Mouse (Mus musculus) mesoderm, embryonic 11.5 days (tissue): Measurements from ENCODE around the gene Gdpd4.

ENCODE experiments used
- DNase-seq: peaks from one replicate; pipeline ENCODE4 v3.0.0-alpha.2; 2012; ENCODE audit warnings: low read depth, low spot score

Gdpd4 gene

DNA sequence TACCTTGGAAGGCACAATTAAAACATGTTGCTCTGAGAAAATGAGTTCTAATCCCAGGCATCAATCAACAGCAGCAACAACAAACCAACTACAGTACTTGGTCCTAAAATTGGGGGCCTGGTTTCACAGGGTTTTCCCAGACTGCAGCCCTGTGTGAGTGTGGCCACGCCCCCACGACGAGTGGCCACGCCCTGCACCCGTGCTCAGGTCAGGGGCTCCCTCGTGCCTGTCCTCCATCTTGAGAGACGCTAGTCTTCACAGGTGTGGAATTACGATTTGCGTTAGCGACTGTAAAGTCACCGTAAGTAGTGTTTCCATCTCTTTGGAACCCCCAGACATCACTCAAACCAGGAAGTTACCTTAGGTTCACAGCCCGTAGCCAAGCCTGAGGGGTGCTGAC, at the start of gene Gdpd4:
Gene Gdpd4, plus strand, starts transcription at position 214 of the 400 bp plus-strand sequence.
- DNase-seq: no peak

DNA sequence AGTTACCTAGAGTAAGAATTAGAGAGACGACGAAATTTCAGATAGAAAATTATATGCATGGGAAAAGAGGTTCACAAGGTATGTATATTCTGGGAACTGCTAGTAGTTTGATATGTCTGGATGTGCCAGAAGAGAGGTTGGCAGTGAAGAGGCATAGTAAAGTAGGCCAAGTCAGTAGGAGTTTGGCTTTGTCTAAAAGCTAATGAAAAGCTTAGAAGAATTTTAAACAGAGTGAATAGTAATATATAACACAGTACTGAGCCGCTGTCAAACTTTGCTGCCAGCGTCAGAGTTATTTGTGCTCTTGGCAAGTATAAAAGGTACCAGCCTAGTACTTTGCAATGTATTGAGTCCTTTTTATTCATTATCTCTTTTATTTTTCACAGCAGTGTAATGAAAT, 47.4 kb upstream of the Gdpd4 start:
- DNase-seq: no peak

DNA sequence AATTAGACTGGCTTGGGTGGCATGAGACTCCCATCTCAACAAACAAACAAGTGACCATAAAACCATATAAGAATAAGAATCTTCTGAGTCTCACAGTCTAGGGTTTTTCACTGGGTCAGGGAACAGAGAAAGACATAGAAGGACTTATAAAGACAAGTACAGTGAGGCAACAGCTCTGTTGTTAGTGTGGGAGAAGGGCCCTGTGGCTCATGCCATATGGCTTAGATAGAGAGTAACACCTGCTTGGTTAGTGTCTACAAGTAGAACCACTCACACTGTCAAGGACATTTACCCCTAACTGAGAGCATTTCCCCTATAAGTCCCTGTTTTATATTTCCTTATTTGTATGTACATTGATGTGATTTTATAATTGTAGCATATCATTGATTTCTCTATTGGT, 46.4 kb upstream of the Gdpd4 start:
- no peak for DNase-seq

DNA sequence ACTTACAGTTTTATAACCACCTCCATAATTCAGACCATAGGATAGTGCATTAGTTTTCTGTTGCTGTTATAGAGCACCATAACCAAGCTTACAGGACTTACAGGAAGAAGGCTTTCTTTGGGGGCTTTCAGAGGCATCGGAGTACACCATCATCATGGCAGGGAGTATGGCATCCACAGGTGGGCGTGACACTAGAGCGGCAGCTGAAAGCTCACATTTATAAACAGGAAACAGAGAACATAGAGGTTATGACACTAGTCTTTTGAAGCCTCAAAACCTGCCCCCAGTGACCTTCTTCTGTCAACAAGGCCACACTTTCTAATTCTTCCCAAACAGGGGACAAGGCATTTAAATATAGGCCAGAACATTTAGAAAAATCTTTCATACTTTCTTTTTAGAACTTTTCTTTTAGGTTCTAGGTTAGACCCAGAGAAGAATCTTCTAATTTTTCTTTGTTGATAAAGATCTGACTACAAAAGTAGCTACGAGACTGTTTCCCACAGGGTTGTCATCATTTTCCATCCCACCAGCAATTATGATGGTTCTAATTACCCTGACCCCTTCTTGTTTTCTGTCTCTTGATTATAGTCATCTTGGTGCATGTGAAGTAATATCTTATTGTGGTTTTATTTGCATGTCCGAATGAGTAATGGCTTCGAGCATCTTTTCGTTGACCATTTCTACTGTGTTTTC, 41.8 kb upstream of the Gdpd4 start:
- DNase-seq: no peak

DNA sequence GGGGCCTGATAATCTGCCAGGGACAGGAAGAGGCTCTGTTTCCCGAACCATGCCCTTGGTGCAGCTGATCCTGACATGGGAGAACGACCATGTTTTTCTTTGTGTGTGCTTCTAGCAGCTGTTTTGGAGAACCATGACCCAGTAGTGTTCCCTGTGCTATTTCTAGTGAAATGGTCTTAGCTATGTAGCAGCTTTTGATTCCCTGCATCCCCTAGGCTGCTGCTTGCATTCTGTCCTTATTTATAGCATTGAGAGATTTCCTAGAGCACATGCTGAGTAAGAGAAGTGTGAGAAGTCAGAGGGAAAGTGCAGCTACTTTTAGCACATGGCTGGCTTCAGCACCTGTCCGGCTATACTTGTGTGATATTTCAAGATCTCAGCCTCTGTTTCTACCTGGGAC, 8.1 kb upstream of the Gdpd4 start:
- DNase-seq: no peak

DNA sequence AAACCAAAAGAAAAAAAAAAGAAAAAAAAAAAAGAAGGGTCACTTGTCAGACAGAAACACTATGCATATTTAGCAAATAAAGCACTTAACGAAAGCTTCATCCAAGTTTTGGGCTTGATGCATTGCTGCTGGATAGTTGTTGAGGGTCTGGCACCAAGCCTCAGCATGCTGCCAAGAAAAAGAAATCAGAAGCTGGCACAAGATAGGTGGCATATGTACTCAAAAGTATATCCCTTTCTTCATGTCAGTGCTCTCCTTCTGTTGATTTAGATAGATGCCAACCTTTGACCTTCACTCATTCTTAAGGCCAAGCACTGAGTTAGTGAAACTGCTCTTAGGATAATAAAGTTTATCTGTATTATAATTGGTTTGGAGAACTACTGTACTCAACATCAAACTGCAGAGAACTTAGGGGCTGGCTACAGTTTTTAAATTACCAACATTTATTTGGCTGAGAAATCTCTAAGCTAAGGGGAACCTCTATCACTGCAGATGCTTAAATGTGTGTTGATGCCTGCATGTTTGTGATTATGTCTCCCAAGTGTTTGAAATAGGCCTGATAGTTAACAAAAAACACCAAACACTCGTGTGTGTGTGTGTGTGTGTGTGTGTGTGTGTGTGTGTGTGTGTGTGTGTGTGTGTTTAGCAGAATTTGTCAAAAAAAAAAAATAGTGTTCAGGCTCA, 4.8 kb upstream of the Gdpd4 start:
- DNase-seq: no peak

DNA sequence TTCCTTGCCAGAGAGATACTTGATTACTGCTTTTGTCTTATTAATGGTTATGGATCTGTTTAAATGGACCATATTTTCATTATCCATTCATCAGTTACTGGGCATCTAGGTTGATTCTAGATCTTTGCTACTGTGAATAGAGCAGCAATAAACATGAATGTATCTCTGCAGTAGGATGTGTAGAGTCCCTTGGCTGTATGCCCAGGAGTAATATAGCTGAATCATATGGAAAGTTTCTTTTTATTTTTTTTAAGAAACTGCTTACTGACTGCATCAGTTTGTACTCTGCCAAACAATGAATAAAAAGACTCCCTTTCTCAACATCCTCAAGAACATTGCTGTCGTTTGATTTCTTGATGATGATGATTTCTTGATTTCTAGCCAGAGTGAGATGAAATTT, 6.1 kb downstream of the Gdpd4 start:
- DNase-seq: no peak

DNA sequence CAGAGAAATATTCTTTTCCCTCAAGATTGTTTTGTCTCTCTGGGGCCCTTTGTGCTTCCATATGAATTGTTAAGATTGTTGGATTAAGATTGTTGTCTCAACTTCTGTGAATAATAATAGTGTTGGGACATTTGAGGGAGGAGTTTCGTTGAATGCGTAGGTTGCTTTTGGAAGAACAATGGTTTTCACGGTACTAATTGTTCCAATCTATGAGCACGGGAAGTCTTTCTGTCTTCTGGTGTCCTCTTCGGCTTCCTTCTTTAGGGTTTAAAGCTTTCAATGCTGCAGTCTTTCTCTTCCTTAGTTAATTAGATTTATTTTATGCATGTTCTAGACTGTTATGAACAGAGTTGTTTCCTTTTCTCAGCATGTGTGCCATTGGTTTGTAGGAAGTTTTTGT, 7.2 kb downstream of the Gdpd4 start:
- DNase-seq: no peak

DNA sequence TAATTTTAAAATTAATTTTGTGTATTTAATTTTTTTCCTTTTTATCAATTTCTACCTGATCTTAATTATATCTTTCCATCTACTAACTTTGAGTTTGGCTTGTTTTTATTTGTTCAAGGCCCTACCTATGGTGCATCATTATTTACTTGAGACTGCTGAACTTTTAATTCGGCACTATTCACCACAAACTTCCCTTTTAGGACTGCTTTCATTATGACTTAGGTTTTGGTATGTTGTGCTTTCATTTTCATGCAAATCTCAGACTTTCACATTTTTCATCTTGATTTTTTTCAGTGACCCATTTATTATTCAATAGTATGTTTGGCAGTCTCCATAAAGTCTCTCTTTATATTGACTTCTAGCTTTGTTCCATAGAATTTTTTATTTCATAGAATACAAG, 24.7 kb downstream of the Gdpd4 start:
- no peak for DNase-seq

DNA sequence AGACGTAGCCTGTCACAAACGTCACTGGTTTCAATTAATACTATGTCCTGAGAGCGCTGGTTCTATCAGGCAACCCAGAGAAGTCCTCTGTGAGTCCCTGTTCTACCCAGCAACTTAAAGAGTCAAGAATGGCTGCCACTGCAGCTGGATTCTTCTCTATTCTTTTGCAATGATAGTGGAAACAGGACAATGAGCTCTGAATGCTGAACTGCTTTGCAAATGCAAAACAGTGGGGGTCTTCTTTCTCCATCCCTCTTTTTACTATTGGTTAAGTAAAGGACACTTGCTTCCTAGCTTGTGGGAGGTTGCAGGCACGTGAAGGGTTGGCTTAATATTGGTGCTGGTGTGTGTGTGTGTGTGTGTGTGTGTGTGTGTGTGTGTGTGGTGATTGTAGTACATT, 52.7 kb downstream of the Gdpd4 start:
- no peak for DNase-seq

DNA sequence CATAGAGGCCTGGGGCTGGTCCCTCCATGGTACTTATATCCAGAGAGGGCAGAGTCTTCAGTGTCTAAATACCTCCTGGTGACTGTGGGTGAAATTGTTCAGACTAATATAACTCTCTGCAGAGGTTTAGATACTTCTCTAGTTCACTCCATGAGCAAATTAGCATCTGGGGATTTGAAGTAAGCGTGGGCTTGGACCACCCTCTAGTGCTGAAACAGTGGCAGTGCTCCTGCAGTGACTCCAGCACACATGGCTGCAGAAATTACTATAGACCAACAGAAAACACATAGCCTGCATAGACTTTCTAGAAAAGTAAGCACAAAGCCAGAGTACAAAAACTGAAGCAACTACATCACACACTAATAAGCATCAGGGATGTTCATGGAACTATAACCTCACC, 57.7 kb downstream of the Gdpd4 start:
- DNase-seq: peak; percentile 61

DNA sequence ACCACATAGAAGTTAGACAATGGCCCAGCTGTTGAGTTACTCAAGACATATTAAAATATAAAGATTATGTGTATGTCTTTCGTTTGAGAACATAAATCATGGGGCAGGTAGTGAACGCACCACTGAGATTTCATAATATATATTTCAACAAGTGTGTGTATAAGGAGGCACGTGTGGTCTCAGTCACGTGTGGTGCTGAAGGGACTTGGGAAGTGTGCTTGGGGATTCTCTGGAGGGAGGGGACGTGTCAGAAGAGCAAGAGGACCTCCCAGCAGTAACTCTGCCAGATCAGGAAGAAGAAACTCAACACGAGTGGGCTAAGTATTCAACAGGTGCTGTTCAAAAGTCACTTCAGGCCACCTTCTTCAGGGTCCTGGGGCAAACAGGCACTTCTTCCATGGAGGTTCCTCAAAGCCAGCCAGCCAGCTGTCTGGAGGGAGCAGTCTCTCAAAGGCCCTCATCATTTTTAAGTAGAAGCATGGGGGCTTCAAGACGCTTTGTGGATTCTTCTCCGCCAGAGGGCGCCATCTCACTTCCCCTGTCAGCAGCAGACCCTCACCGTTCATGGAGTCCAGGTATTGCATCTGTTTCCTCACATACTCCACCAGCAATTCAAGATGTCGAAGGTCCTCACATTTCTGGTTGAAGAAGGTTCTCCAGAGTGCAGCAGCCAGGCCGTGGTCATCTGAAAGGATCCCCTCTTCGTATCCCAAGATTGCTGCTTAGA, 64.5 kb downstream of the Gdpd4 start:
- DNase-seq: peak; percentile 75

DNA sequence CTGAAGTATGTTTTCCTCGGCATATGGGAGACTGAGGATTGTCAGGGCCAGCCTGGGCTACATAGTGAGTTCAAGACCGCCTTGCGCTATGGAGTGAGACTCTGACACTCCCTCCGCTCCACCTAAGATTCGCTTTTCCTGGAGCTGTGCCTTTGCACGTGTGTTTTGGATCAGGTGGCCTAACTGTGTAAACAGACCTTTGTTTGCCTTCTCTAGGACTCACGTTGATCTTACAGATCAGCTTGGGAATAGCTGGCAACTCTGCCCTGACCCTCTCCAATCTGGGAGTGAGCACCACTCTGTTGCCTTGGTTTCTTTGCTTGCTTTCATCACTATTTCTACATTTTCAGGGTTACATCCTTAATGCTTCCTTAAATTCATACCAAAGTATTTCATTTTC, 82.9 kb downstream of the Gdpd4 start:
- DNase-seq: no peak

DNA sequence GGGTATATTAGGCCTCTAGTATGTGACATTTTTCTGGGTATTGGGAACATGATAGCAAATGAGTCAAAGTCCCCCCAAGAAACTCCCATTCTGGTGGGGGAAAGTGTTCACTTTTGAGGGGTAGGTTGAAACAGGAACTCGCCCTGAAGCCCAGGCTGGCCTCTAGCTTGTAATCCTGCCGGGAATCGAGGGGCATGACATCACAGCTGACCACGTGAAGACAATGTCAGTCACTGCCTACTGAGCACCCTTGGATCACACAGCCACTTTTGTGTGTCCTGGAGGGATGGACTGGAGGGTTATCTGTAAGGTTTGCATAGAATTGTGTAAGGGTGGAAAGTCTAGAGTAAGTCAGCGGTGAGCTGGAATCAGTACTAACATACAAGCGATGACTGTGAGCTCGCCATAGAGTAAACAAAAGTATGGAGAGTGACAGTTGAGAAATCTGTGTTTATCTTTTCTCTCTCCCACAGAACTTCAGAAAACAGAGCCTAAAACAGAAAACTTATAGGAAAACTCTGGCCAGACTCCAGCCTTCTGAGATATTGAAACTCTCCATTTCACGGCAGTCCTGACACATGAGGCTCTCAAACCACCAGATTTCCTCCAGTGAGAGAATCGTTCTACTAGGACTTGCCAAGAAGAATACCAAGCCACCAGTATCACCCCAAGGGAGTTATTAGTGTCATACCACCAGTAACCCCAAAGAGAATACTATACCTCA, 128.5 kb downstream of the Gdpd4 start:
- DNase-seq: no peak

DNA sequence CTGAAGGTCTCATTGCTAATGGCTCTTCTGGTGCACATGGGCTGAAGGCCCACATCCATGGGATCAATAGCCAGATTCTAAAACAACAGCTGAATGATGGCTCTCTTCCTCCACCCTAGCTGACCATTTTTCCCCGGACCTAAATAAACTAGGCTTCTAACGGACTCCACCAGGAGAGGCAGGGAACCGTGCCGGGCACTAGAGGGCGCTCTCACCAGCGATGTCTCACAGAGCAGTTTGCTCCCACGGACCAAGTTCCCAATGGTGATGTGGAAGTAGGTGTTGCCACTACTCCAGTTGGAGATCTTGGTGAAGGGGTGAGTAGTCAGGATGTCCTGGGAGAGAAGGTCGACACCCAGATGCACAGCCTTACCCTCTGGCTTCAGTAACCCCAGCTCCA, 132.2 kb downstream of the Gdpd4 start:
- DNase-seq: no peak

DNA sequence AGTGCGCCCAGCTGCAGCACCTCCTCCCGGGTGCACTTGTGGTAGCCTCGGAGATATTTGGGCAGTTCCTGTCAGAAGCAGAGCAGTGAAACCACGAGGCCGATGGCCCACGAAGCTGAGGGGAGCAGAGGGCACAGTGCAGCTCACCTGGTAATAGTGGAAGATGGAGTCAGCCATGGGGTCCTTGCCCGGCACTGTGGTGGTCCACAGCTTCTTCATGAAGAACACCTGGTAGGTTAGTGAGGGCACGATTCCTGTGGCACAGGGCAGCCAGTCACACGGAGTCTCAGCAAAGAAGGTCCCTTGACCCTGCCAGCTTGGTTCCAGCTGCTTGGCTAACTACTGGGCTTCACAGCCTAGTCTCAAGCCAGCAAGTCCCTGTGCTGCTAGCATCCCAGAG, 134.7 kb downstream of the Gdpd4 start:
- DNase-seq: no peak

DNA sequence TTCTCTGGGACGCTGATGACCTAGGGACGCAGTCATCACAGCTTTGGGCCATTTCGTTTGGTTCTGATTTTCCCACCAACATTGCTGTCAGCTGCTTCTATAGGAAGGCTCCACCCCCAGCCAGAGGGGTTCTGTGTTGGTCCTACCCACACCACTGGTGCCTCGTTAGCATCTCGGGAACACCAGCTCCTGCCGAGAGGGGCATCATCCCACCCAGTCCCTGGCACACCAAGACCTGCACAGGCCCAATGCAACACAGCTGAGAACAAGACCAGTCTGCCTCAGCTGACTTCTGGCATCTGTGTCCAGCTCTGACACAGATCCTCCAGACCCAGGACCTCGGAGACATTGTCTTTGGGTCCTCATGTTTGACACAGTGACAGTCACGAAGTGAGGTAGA, 135.2 kb downstream of the Gdpd4 start:
- DNase-seq: no peak

DNA sequence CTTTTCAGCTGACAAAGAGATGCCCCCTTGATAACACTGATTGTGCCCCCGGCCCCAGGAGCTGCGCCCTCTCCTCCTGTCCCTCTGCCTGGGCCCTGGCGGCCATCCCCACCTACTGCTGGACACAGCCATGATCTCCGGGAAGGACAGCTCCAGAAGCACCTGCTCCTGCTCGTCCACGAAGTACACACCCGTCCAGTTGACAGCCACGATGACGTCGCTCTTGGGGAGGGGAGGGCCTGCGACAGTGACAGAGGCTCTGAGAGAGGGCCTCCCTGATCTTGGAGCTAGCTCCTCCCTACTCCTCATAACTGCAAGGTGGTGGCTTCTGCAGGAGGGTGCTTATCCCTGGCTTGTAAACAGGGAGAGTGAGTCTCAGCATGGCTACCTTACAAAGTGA, 146.5 kb downstream of the Gdpd4 start:
- no peak for DNase-seq

DNA sequence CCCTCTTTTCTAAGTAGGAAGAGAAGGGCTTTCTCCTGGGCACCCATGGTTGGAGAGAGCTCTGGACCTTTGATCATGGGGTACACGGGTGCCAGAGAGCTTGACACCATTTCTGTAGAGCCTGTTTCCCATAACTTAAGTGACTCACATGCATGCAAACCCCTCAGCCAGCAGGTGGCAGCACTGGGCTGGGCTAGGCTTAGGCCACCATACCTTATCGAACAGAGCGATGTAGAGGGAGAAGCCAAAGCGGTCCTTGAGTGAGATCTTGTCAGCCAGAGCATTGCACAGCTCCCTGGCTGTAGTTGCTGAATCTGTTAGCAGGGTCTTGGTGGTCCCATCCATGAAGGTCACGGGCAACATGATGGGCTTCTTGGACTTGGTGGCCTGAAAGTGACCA, 151.9 kb downstream of the Gdpd4 start:
- DNase-seq: peak; percentile 84

DNA sequence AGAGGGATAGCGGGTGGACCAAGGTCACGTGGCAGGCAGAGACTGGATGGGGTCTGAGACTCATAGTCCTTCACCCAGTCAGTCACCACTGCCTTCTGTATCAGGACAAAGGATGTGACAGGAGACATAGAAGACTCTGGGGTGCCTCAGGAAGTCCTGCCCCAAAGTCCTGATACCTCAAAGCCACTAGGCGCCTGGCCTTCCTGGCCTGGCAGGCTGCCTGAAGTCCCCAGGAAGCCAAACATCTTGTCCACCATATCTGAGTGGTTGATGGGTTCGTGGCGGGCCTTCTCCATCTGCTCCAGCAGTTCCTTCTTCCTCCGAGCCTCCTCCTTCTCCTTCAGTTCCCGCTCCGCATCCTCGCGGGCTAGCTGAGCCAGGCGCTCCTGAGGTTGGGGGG, 157.7 kb downstream of the Gdpd4 start:
- no peak for DNase-seq

DNA sequence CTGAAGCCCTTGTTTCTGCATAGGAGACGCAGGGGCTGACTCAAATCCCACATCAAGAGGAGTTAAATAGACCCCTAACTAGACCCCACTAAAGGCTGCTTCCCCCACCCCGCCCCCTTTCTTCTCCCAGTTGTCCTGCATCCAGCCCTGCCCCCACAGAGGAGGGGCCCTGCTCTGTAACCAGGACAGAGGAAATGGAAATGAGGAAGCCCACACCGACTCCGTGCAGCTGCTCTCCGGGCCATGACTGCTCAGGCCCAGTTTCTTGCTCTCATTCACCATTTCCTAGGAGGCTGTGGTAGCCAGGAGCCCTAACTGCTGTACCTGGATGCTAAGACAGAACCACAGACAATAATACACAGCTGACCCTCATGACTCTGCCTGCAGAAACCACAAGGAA, 162.6 kb downstream of the Gdpd4 start:
- DNase-seq: no peak

DNA sequence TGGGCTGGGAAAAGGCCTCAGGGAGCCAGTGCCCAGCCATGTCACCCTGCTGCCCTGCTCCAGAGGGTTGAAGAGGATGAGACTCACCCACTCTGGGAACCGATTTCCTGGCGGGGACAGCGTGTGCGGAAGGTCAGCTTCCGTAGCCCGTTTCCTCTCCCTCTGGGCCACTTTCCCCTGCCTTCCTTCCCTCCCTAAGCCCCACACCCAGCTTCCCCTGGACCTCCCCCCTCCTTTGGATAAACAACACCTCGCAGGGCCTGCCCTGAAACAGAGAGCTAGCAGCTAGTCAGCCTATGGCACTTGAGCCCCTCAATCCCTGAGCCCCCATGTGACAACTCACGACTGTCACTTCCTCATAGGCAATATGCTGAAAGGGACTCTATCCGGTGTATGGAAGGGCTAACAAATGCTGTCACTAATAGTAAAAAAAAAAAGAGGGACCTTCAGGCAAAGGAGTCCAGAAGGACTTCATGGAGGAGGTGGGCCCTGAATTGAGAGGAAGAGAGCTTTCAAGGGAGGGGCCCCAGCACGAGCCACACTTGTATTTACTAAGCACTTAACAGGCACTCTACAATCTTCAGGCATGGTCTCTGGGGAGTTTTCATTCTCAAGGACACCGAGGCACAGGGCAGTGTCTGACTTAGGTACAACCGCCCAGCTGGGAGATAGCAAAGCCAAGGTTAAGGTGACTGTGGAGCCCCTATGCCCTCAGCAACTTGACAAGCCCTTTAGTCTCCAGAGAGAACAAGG, 165.0 kb downstream of the Gdpd4 start:
- DNase-seq: no peak
